Mouse (Mus musculus) heart, adult 2 months (tissue): ENCODE measurements at regions not wholly inside any gene's neighbourhood (a gene's known extent, or its start where the extent isn't known, plus 50 kb on each side); places are given as distances from the start of the nearest gene placed in this dataset.

ENCODE experiments used
- DNase-seq, 2 experiments: peaks; one replicate each; pipeline ENCODE4 v3.0.0; 2021
- H3K27ac ChIP-seq: fragments of 200-600 bp; 2 replicates; pipeline ENCODE4 v1.8.1; 2022
- H3K27me3 ChIP-seq: fragments of 200-500 bp; 2 replicates; pipeline ENCODE4 v1.6.1; 2012; ENCODE audit warnings: mild to moderate bottlenecking, low read length, inconsistent platforms, mixed read lengths; ENCODE audit not compliant: control insufficient read depth, insufficient read depth
- H3K36me3 ChIP-seq: fragments of 200-500 bp; 2 replicates; pipeline ENCODE4 v1.6.1; 2012; ENCODE audit warnings: low read length, inconsistent platforms; ENCODE audit not compliant: control insufficient read depth, insufficient read depth
- H3K4me1 ChIP-seq: fragments of 200-500 bp; 2 replicates; pipeline ENCODE4 v1.6.1; 2011; ENCODE audit warnings: low read length; ENCODE audit not compliant: control insufficient read depth, insufficient read depth
- H3K4me3 ChIP-seq: fragments of 200-600 bp; 2 replicates; pipeline ENCODE4 v1.8.1; 2022
- H3K79me2 ChIP-seq: fragments of 200-500 bp; replicated peaks from 2 replicates; pipeline ENCODE4 v1.6.1; 2012; ENCODE audit warnings: mild to moderate bottlenecking, inconsistent platforms, low read length, moderate library complexity, mixed read lengths; ENCODE audit not compliant: control insufficient read depth, insufficient read depth
- H3K9ac ChIP-seq: fragments of 200-500 bp; 2 replicates; pipeline ENCODE4 v1.6.1; 2012; ENCODE audit warnings: low read depth, mild to moderate bottlenecking, control low read depth, inconsistent platforms, low read length, mixed read lengths
- CTCF ChIP-seq: fragments of 200-600 bp; IDR thresholded peaks from 2 replicates; pipeline ENCODE4 v1.8.1; 2022; ENCODE audit warnings: antibody characterized with exemption, mild to moderate bottlenecking, moderate library complexity
- EP300 ChIP-seq: fragments of 200-500 bp; IDR thresholded peaks from 2 replicates; pipeline ENCODE4 v1.6.1; 2011; ENCODE audit warnings: low read depth, low read length, control low read depth; ENCODE audit not compliant: insufficient read depth
- POLR2A ChIP-seq: fragments of 200-500 bp; IDR thresholded peaks from 2 replicates; pipeline ENCODE4 v1.6.1; 2011; ENCODE audit warnings: mild to moderate bottlenecking, low read depth, low read length, control low read depth; ENCODE audit not compliant: insufficient read depth
- WGBS: fragments of 180-500 bp; shearing (Covaris S2); methylation state at CpG from one replicate; pipeline ENCODE4 v1.1.7; 2018; 5-methylcytosine and 5-hydroxymethylcytosine counted together
- intact Hi-C: fragments of 180-260 bp; cut with DNase I; formaldehyde crosslinking; loops from one replicate; pipeline ENCODE4 v1.15.1; 2025

- TF ChIP-seq EP300, result no peak
- no peak for TF ChIP-seq CTCF
- no peak for TF ChIP-seq POLR2A
- H3K27ac ChIP-seq, result no peak overlapping the region
- H3K27me3 ChIP-seq, result no peaks in the 10 kb centered on the region
- no peak overlapping the region for H3K4me3 ChIP-seq
- no peaks in the 10 kb centered on the region for H3K36me3 ChIP-seq
- DNase-seq, result no peak
- H3K4me1 ChIP-seq, result no peaks in the 10 kb centered on the region
- no peak overlapping the region for H3K9ac ChIP-seq
- WGBS, result 62% methylated on average over 6 of the region's 6 CpGs
- intact Hi-C loops, result no loop called here
- no peaks in the 10 kb centered on the region for H3K79me2 ChIP-seq
Observed at GRCm38 (mm10) chr16:66000728-66001273, 185.7 kb downstream of the Vgll3 start.

- Histone ChIP-seq H3K79me2 (no peaks in the 10 kb centered on the region), H3K4me1 (no peaks in the 10 kb centered on the region), H3K4me3 (no peak overlapping the region), H3K36me3 (no peaks in the 10 kb centered on the region), H3K9ac (no peak overlapping the region), H3K27me3 (no peaks in the 10 kb centered on the region), H3K27ac (no peak overlapping the region)
- intact Hi-C loops, result loop anchor here (5.0 kb wide), 1 partner anchor 217 kb away; no protein-coding TSS in a partner anchor
- WGBS, result 51% methylated on average over 9 of the region's 9 CpGs
- DNase-seq, result no peak
- TF ChIP-seq POLR2A, result no peak
- TF ChIP-seq CTCF, result no peak
Observed at GRCm38 (mm10) chr16:66004689-66005088, 189.6 kb downstream of the Vgll3 start.

GRCm38 (mm10) chr16:66005954-66006580, 191.0 kb downstream of the Vgll3 start:
- no peak overlapping the region for H3K9ac ChIP-seq
- H3K27ac ChIP-seq, result no peak overlapping the region
- peak; percentile 84 for TF ChIP-seq CTCF
- no peak for TF ChIP-seq POLR2A
- no peak for TF ChIP-seq EP300
- H3K27me3 ChIP-seq, result no peaks in the 10 kb centered on the region
- no peaks in the 10 kb centered on the region for H3K79me2 ChIP-seq
- no peaks in the 10 kb centered on the region for H3K36me3 ChIP-seq
- no peaks in the 10 kb centered on the region for H3K4me1 ChIP-seq
- no peak for DNase-seq
- whole genome bisulfite sequencing, result 46% methylated on average over 7 of the region's 7 CpGs
- no peak overlapping the region for H3K4me3 ChIP-seq
- intact Hi-C loops, result loop anchor here (2.0 to 5.0 kb wide), 2 partner anchors 219 to 377 kb away; no protein-coding TSS in a partner anchor

- no peak overlapping the region for H3K9ac ChIP-seq
- no peaks in the 10 kb centered on the region for H3K27me3 ChIP-seq
- DNase-seq, result no peak
- no peaks in the 10 kb centered on the region for H3K4me1 ChIP-seq
- H3K4me3 ChIP-seq, result no peak overlapping the region
- TF ChIP-seq EP300, result no peak
- peak; percentile 62 for TF ChIP-seq CTCF
- H3K79me2 ChIP-seq, result no peaks in the 10 kb centered on the region
- intact Hi-C loops, result no loop called here
- H3K27ac ChIP-seq, result no peak overlapping the region
- H3K36me3 ChIP-seq, result no peaks in the 10 kb centered on the region
- 9% methylated on average over 2 of the region's 2 CpGs for WGBS
Observed at GRCm38 (mm10) chr16:66013608-66014007, 198.6 kb downstream of the Vgll3 start.

- TF ChIP-seq CTCF (no peak), POLR2A (no peak), EP300 (no peak)
- intact Hi-C loops, result no loop called here
- no peak overlapping the region for H3K27ac ChIP-seq
- H3K4me1 ChIP-seq, result no peaks in the 10 kb centered on the region
- H3K79me2 ChIP-seq, result no peaks in the 10 kb centered on the region
- no peak for DNase-seq
- H3K4me3 ChIP-seq, result no peak overlapping the region
- H3K27me3 ChIP-seq, result no peaks in the 10 kb centered on the region
- H3K36me3 ChIP-seq, result no peaks in the 10 kb centered on the region
- no peak overlapping the region for H3K9ac ChIP-seq
- WGBS, result 42% methylated on average over 5 of the region's 5 CpGs
Observed at GRCm38 (mm10) chr16:66014861-66015602, 200.0 kb downstream of the Vgll3 start.

GRCm38 (mm10) chr16:66017040-66017439, 202.0 kb downstream of the Vgll3 start:
- Histone ChIP-seq H3K27me3 (no peaks in the 10 kb centered on the region), H3K36me3 (no peaks in the 10 kb centered on the region), H3K27ac (no peak overlapping the region), H3K79me2 (no peaks in the 10 kb centered on the region), H3K9ac (no peak overlapping the region), H3K4me3 (no peak overlapping the region), H3K4me1 (no peaks in the 10 kb centered on the region)
- no peak for TF ChIP-seq EP300
- TF ChIP-seq POLR2A, result no peak
- no peak for TF ChIP-seq CTCF
- WGBS, result 56% methylated on average over 2 of the region's 2 CpGs
- intact Hi-C loops, result no loop called here
- DNase-seq, result peak; percentile 20 to 28
